ENCODE assay signal across 8 mouse cellular contexts in the genomic region with DNA sequence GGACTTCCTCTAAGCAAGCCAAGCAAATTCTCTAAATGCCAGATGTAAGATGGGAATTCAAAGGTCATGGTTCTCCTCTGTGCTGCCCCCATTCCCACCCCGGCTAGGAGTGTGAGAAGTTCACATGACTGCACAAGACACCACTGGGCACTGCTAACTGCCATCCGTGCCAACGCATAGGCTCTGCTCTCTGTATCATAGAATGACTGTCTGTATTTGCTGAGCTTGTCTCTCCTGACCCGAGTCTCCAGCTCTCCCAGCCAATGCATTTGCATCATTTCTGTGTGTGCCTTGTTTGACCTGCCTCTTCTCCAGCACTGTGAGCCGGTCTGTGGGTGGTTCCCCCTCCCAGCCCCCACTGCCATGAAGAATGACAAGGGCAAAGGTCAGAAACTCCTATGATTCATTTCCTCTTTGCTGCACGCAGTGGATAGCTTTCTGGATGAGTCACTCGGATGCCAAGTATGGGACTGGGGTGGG. TPM values are rescaled to one million over a fixed set of nuclear protein-coding genes. Genes with fewer than 3 reads are reported as not detected.
A peak's percentile ranks its signal among the peaks of the same experiment; 100 is the strongest.
DNase-seq lines count a peak whose midpoint lies in the region; ATAC-seq and TF ChIP-seq lines count a peak whose summit lies in the region.

No protein-coding gene starts in this region.

- DNase-seq in adrenal gland, adult (ENCODE audit: inconsistent age in 2 of 2, low spot score in 1 of 2) = peak; percentile 75 to 89
- no peak for DNase-seq in adrenal gland, postnatal 4 days (ENCODE audit: low spot score in 2 of 2)
- DNase-seq in adrenal gland, adult 2 months = peak; percentile 81
- peak; percentile 83 for DNase-seq in heart, embryonic 10.5 days (ENCODE audit: low spot score)
- peak; percentile 68 for DNase-seq in kidney, postnatal 0 days (ENCODE audit: low spot score)
- DNase-seq in mesoderm, embryonic 11.5 days (ENCODE audit: low read depth, low spot score) = peak; percentile 54
- no peak for DNase-seq in spleen, postnatal 14 days (ENCODE audit: low spot score in 2 of 2)

- no peak for TF ChIP-seq CTCF in kidney, postnatal 0 days (IDR thresholded peaks at IDR 0.05; ENCODE audit: low read depth)

- H3K9ac ChIP-seq in kidney, postnatal 0 days (ENCODE audit: low read depth, low read length) = no peak overlapping the region

- H3K36me3 ChIP-seq in heart, embryonic 10.5 days = no peaks in the 10 kb centered on the region
- H3K36me3 ChIP-seq in kidney, postnatal 0 days (ENCODE audit: insufficient read depth, low read length) = no peaks in the 10 kb centered on the region

- no peaks in the 10 kb centered on the region for H3K27me3 ChIP-seq in heart, embryonic 10.5 days (ENCODE audit: insufficient read depth, poor library complexity, severe bottlenecking)
- no peaks in the 10 kb centered on the region for H3K27me3 ChIP-seq in kidney, postnatal 0 days (ENCODE audit: insufficient read depth, low read length)

- no peak overlapping the region for H3K4me3 ChIP-seq in heart, embryonic 10.5 days
- no peak overlapping the region for H3K4me3 ChIP-seq in kidney, postnatal 0 days (replicated peaks; ENCODE audit: low read depth, low read length)

- 26% methylated on average over 7 of the region's 7 CpGs for WGBS in heart, embryonic 10.5 days
- 19% methylated on average over 7 of the region's 7 CpGs for WGBS in kidney, postnatal 0 days

- H3K9me3 ChIP-seq in heart, embryonic 10.5 days = no peaks in the 10 kb centered on the region
- no peaks in the 10 kb centered on the region for H3K9me3 ChIP-seq in kidney, postnatal 0 days (replicated peaks; ENCODE audit: low read length)

- ATAC-seq in kidney, postnatal 0 days (replicated peaks; ENCODE audit: low FRiP score, low read depth) = peak; percentile 84
- no peak for ATAC-seq in megakaryocyte-erythroid progenitor cell, adult 5-6 weeks (replicated peaks; ENCODE audit: low FRiP score, low TSS enrichment, poor library complexity, severe bottlenecking)

- H3K4me2 ChIP-seq in kidney, postnatal 0 days (ENCODE audit: low read length) = no peak overlapping the region

- peaks cover 44% of the 10 kb centered on the region for H3K4me1 ChIP-seq in heart, embryonic 10.5 days
- peaks cover 17% of the 10 kb centered on the region for H3K4me1 ChIP-seq in kidney, postnatal 0 days (replicated peaks; ENCODE audit: insufficient read depth, low read length)

- peak overlapping the region; percentile 73 for H3K27ac ChIP-seq in heart, embryonic 10.5 days
- H3K27ac ChIP-seq in kidney, postnatal 0 days = 0 out of 2 replicates have a peak overlapping the region, but pooled peaks have one; percentile 8

RNA-seq across cellular contexts. Expression of a gene that starts 37.7 kb away (rescaled TPM):
- 10 to 100 TPM; 44.5 to 46.8 TPM for total RNA-seq in adrenal gland, postnatal 4 days (2021)
- total RNA-seq in adrenal gland, adult 2 months (2021) = 10 to 100 TPM; 58.7 to 66.1 TPM
- polyA plus RNA-seq in adrenal gland, adult 2 months (2012; rRNA removed) = 113 and 162 TPM in 2 replicates
- polyA plus RNA-seq in heart, embryonic 10.5 days (2016; fragmentation: Nextera tagmentation; extraction: Ambion mirVana) = 20.6 and 28.8 TPM in 2 replicates
- 25.3 and 29.5 TPM in 2 replicates for polyA plus RNA-seq in kidney, postnatal 0 days (2015; fragmentation: Nextera tagmentation; extraction: Ambion mirVana)
- total RNA-seq in megakaryocyte-erythroid progenitor cell, adult 5-6 weeks (2014; fragmentation: Nextera tagmentation) = 0.31 TPM in 1 of 2 replicates, not detected in the other
- 1.5 and 5.7 TPM in 2 replicates for total RNA-seq in megakaryocyte-erythroid progenitor cell, adult 5-6 weeks (2017)

Comparison
In these comparisons a context has a peak if more than half of its experiments do, and no peak if none do; other contexts are left out.
1. DNase-seq: peak in adrenal gland, adult (2 of 2), adrenal gland, adult 2 months (single experiment), heart, embryonic 10.5 days (single experiment), kidney, postnatal 0 days (single experiment) and mesoderm, embryonic 11.5 days (single experiment); none in adrenal gland, postnatal 4 days (0 of 2) and spleen, postnatal 14 days (0 of 2).
2. RNA of a gene that starts 37.7 kb away (total RNA-seq): 58.7 to 66.1 TPM in adrenal gland, adult 2 months and 44.5 to 46.8 TPM in adrenal gland, postnatal 4 days; 0.31 to 5.7 TPM in megakaryocyte-erythroid progenitor cell, adult 5-6 weeks; every median in the first group is over 4 times any median in the second.